Mouse (Mus musculus): Measurements from ENCODE around the gene Olfr285. TPM values are rescaled to one million over a fixed set of nuclear protein-coding genes. Genes with fewer than 3 reads are reported as not detected.

The Olfr285 gene
- polyA plus RNA-seq (2015; fragmentation: Nextera tagmentation; extraction: Ambion mirVana): not detected in 2 replicates

GRCm38 (mm10) chr15:98317177-98317724, at the start of gene Olfr285:
Gene Olfr285 (minus strand): TSS chr15:98317353.
- Histone ChIP-seq H3K4me2 (replicated peaks) (no peak within 1 kb of the TSS), H3K4me3 (replicated peaks) (no peak within 1 kb of the TSS), H3K9me3 (no peaks in the 10 kb centered on the region), H3K4me1 (replicated peaks) (no peaks in the 10 kb centered on the region), H3K27ac (no peak within 1 kb of the TSS), H3K9ac (no peak within 1 kb of the TSS), H3K27me3 (replicated peaks) (no peaks in the 10 kb centered on the region), H3K36me3 (no peaks in the 10 kb centered on the region)
- 92% methylated on average over 5 of the region's 5 CpGs for WGBS
- no peak for ATAC-seq

- Histone ChIP-seq H3K4me2 (replicated peaks) (no peak within 1 kb of the TSS), H3K4me1 (replicated peaks) (no peaks in the 10 kb centered on the region), H3K4me3 (replicated peaks) (no peak within 1 kb of the TSS), H3K36me3 (no peaks in the 10 kb centered on the region), H3K27ac (no peak within 1 kb of the TSS), H3K9ac (no peak within 1 kb of the TSS), H3K9me3 (no peaks in the 10 kb centered on the region), H3K27me3 (replicated peaks) (no peaks in the 10 kb centered on the region)
- no peak for ATAC-seq
- WGBS: 66% methylated on average over 8 of the region's 8 CpGs
These were observed 23.7 kb upstream of the Olfr285 start, which contains the start of gene Olfr284 for GRCm38 (mm10) chr15:98340887-98341286. Gene Olfr284 (minus strand): TSS chr15:98340987.

DNA sequence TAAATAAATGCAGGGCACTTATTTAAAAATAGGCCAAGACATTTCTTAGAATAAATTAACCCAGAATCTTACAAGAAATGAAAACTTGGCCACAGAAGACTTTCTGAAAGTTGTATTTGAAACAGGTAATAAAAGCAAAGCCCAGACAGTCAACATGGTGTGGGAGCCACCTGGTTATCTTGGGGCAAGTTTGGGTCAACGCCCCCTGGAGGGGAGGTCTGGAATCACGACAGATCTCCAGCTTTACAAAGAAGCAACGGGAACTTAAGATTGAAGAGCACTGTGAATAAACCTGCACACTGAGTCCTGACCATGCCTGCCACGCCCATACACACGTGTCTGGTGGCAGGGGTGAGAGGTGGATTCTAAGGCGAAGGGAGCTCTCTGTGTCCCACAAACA, 1.4 kb downstream of the Olfr285 start:
- H3K27me3 ChIP-seq (replicated peaks): no peaks in the 10 kb centered on the region
- H3K4me1 ChIP-seq (replicated peaks): no peaks in the 10 kb centered on the region
- no peaks in the 10 kb centered on the region for H3K36me3 ChIP-seq
- no peaks in the 10 kb centered on the region for H3K9me3 ChIP-seq
- no peak overlapping the region for H3K9ac ChIP-seq
- no peak overlapping the region for H3K4me2 ChIP-seq (replicated peaks)
- no peak overlapping the region for H3K4me3 ChIP-seq (replicated peaks)
- ATAC-seq: no peak
- 52% methylated on average over 6 of the region's 6 CpGs for WGBS
- no peak overlapping the region for H3K27ac ChIP-seq

DNA sequence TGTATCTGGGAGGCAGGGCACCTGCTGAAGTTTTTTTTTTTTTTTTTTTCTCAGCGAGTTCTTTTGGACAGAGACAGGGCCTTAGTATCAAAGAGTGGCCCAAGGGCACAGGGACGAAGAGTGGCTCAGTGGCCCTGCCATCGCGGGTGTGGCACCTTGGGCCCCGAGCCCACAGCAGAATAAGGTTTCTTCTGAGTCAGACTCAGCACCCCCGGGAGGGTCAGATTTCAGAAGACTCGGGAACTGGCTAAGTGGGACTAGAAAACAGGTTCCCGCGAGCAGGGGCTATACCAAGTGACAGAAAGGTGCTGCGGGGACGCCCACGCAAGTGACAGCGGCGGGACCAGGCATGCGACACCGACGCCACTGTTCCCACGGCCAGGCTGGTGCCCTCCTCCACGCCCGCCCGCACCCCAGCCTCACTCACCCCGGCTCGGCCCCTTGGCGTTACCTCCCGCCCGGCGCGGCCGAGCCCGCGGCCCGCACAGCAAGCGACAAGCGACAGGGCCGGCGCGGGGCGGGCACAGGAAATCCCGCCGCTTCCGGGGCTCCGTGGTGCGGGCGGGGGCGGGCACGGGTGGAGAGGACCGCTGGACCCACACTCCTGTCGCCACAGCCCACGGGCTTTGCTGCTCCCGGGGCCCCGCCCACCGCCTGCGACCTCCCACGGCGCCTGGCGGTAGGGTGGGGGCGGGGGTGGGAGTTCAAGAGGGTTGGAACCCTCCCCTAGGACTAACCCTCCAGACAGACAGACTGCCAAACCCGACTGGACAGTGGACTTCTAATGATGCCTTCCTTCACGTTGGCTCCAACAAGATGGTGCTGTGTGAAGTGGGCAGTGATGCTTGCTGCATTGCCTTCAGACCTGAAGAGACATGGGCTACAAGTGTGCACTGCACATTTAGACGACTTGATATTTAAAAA, 21.3 kb downstream of the Olfr285 start, which contains the start of gene Zfp641:
Gene Zfp641 (minus strand): TSS at position 534 of the 924 bp plus-strand sequence.
- peak within 1 kb of the TSS; percentile 61 for H3K4me3 ChIP-seq (replicated peaks)
- H3K27me3 ChIP-seq (replicated peaks): no peaks in the 10 kb centered on the region
- H3K9me3 ChIP-seq: no peaks in the 10 kb centered on the region
- H3K36me3 ChIP-seq: no peaks in the 10 kb centered on the region
- 2% methylated on average over 60 of the region's 60 CpGs for WGBS
- peak within 1 kb of the TSS; percentile 96 for H3K4me2 ChIP-seq (replicated peaks)
- H3K4me1 ChIP-seq (replicated peaks): no peaks in the 10 kb centered on the region; the same call in 1 of the 2 replicates
- H3K27ac ChIP-seq: no peak within 1 kb of the TSS
- peak; percentile 34; the same call in 1 of the 2 replicates for ATAC-seq
- peak within 1 kb of the TSS; percentile 52 for H3K9ac ChIP-seq

GRCm38 (mm10) chr15:98293651-98294050, 23.5 kb downstream of the Olfr285 start:
- no peaks in the 10 kb centered on the region for H3K27me3 ChIP-seq (replicated peaks)
- no peak for ATAC-seq
- H3K36me3 ChIP-seq: no peaks in the 10 kb centered on the region
- WGBS: 88% methylated on average over 8 of the region's 8 CpGs
- no peak overlapping the region for H3K4me2 ChIP-seq (replicated peaks)
- no peak overlapping the region for H3K9ac ChIP-seq
- no peak overlapping the region for H3K27ac ChIP-seq
- no peaks in the 10 kb centered on the region for H3K9me3 ChIP-seq
- no peaks in the 10 kb centered on the region; the same call in 1 of the 2 replicates for H3K4me1 ChIP-seq (replicated peaks)
- no peak overlapping the region for H3K4me3 ChIP-seq (replicated peaks)

DNA sequence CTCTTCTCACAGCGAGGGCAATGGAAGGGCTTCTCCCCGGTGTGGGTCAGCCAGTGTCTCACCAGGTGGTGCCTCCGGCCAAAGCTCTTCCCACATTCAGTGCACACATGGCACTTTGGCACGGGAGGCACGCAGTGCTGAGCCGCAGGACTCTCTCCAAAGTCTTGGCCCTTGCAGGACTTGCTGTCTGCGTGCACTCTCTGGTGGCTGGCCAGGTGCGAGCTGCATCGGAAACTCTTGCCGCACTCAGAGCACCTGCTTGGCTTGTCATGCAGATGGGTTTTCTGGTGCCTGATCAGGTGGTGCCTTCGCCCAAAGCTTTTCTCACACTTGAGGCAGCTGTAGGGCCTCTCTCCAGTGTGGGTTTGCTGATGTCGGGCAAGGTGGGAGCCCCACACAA, 28.6 kb downstream of the Olfr285 start:
- Histone ChIP-seq H3K36me3 (no peaks in the 10 kb centered on the region), H3K27ac (no peak overlapping the region), H3K27me3 (replicated peaks) (no peaks in the 10 kb centered on the region), H3K9me3 (no peaks in the 10 kb centered on the region), H3K4me1 (replicated peaks) (no peaks in the 10 kb centered on the region), H3K4me2 (replicated peaks) (no peak overlapping the region), H3K4me3 (replicated peaks) (no peak overlapping the region), H3K9ac (no peak overlapping the region)
- no peak for ATAC-seq
- WGBS: 74% methylated on average over 12 of the region's 12 CpGs

GRCm38 (mm10) chr15:98286418-98286817, 30.7 kb downstream of the Olfr285 start:
- Histone ChIP-seq H3K4me1 (replicated peaks) (no peaks in the 10 kb centered on the region), H3K4me2 (replicated peaks) (no peak overlapping the region), H3K36me3 (no peaks in the 10 kb centered on the region), H3K9ac (no peak overlapping the region), H3K9me3 (no peaks in the 10 kb centered on the region), H3K27me3 (replicated peaks) (no peaks in the 10 kb centered on the region), H3K27ac (no peak overlapping the region), H3K4me3 (replicated peaks) (no peak overlapping the region)
- ATAC-seq: no peak
- WGBS: 63% methylated on average over 7 of the region's 7 CpGs

Other genes starting within 250 kb of the Olfr285 start
- 27.9 and 28.4 TPM in 2 replicates for gene Pfkm, start 224.8 kb downstream of the Olfr285 start, polyA plus RNA-seq (2015; fragmentation: Nextera tagmentation; extraction: Ambion mirVana)
- 26.5 and 27.4 TPM in 2 replicates for gene Senp1, start 223.6 kb downstream of the Olfr285 start, polyA plus RNA-seq (2015; fragmentation: Nextera tagmentation; extraction: Ambion mirVana)
- gene Asb8, start 151.7 kb downstream of the Olfr285 start, polyA plus RNA-seq (2015; fragmentation: Nextera tagmentation; extraction: Ambion mirVana): 46.6 and 49.5 TPM in 2 replicates
- 1.6 and 1.7 TPM in 2 replicates for gene Ccdc184, start 150.2 kb downstream of the Olfr285 start, polyA plus RNA-seq (2015; fragmentation: Nextera tagmentation; extraction: Ambion mirVana)
- not detected in 2 replicates for gene Olfr288, start 121.8 kb downstream of the Olfr285 start, polyA plus RNA-seq (2015; fragmentation: Nextera tagmentation; extraction: Ambion mirVana)
- gene Gm44579, start 96.4 kb downstream of the Olfr285 start, polyA plus RNA-seq (2015; fragmentation: Nextera tagmentation; extraction: Ambion mirVana): not detected in 2 replicates
- not detected in 2 replicates for gene Olfr287, start 96.3 kb downstream of the Olfr285 start, polyA plus RNA-seq (2015; fragmentation: Nextera tagmentation; extraction: Ambion mirVana)
- not detected in 2 replicates for gene Olfr286, start 82.9 kb downstream of the Olfr285 start, polyA plus RNA-seq (2015; fragmentation: Nextera tagmentation; extraction: Ambion mirVana)
- gene H1fnt, start 60.1 kb downstream of the Olfr285 start, polyA plus RNA-seq (2015; fragmentation: Nextera tagmentation; extraction: Ambion mirVana): not detected in 2 replicates
- gene Zfp641, start 21.2 kb downstream of the Olfr285 start, polyA plus RNA-seq (2015; fragmentation: Nextera tagmentation; extraction: Ambion mirVana): 0.21 and 0.36 TPM in 2 replicates
- gene Olfr284, start 23.6 kb upstream of the Olfr285 start, polyA plus RNA-seq (2015; fragmentation: Nextera tagmentation; extraction: Ambion mirVana): not detected in 2 replicates
- gene Olfr283, start 63.6 kb upstream of the Olfr285 start, polyA plus RNA-seq (2015; fragmentation: Nextera tagmentation; extraction: Ambion mirVana): not detected in 2 replicates
- gene Olfr282, start 113.9 kb upstream of the Olfr285 start, polyA plus RNA-seq (2015; fragmentation: Nextera tagmentation; extraction: Ambion mirVana): not detected in 2 replicates
- not detected in 2 replicates for gene Olfr281, start 135.2 kb upstream of the Olfr285 start, polyA plus RNA-seq (2015; fragmentation: Nextera tagmentation; extraction: Ambion mirVana)
- not detected in 2 replicates for gene OR5BS1P, start 152.5 kb upstream of the Olfr285 start, polyA plus RNA-seq (2015; fragmentation: Nextera tagmentation; extraction: Ambion mirVana)
- 0.23 TPM in 1 of 2 replicates, not detected in the other for gene Lalba, start 165.4 kb upstream of the Olfr285 start, polyA plus RNA-seq (2015; fragmentation: Nextera tagmentation; extraction: Ambion mirVana)
- not detected in 2 replicates for gene Olfr279, start 175.0 kb upstream of the Olfr285 start, polyA plus RNA-seq (2015; fragmentation: Nextera tagmentation; extraction: Ambion mirVana)
- 81.4 and 86.7 TPM in 2 replicates for gene Kansl2, start 216.9 kb upstream of the Olfr285 start, polyA plus RNA-seq (2015; fragmentation: Nextera tagmentation; extraction: Ambion mirVana)